ENCODE assay signal across 29 mouse cellular contexts in genomic region chr17:72746411-72746810, GRCm38 (mm10).
DNase-seq lines count a peak whose midpoint lies in the region; TF ChIP-seq lines count a peak whose summit lies in the region.
"Had no signal": no experiment of that assay in that cellular context is flagged by ENCODE, and none has a peak within 500 bp of the region (broad histone marks: within the 10 kb centered on the region; RNA-seq: fewer than 3 reads in every experiment).

No protein-coding gene starts in this region.

- peak; percentile 1 for DNase-seq in kidney, adult 2 months
- DNase-seq in kidney, adult 9 months: no peak
- DNase-seq in right cerebral cortex, postnatal 10 days (ENCODE audit: low spot score in 2 of 2): peak; percentile 56 to 61
- no peak for DNase-seq in right cerebral cortex, postnatal 14 days
- peak; percentile 14 for DNase-seq in layer of hippocampus, adult 9-11 months
- DNase-seq in urinary bladder, adult 2 months (ENCODE audit: low spot score): no peak
- no peak for DNase-seq in heart, adult 2 months
- DNase-seq: adrenal gland, postnatal 36 days; B cell, adult 2 months; cerebellum, postnatal 14 days; forebrain, postnatal 0 days; gastrocnemius, postnatal 36 days; heart, postnatal 14 days; kidney, adult 11 months; kidney, postnatal 36 days; lung, embryonic 14.5 days; lung, postnatal 14 days; spleen, adult 18-20 months; thymus, adult 18-20 months; thymus, postnatal 25 days had no signal

- no peaks in the 10 kb centered on the region for H3K36me3 ChIP-seq in kidney, adult 2 months (ENCODE audit: control insufficient read depth, insufficient read depth, low read length)
- no peaks in the 10 kb centered on the region for H3K36me3 ChIP-seq in heart, adult 2 months (ENCODE audit: control insufficient read depth, insufficient read depth, low read length)
- H3K36me3 ChIP-seq: embryonic facial prominence, embryonic 10.5 days; embryonic facial prominence, embryonic 15.5 days; forebrain, embryonic 12.5 days; hindbrain, embryonic 10.5 days; hindbrain, embryonic 15.5 days; limb, embryonic 12.5 days; liver, embryonic 15.5 days; midbrain, embryonic 10.5 days; midbrain, embryonic 15.5 days had no signal

- H3K9ac ChIP-seq in heart, adult 2 months (ENCODE audit: low read depth, low read length): no peak overlapping the region
- H3K9ac ChIP-seq: embryonic facial prominence, embryonic 15.5 days; forebrain, embryonic 12.5 days; forebrain, postnatal 0 days; hindbrain, embryonic 15.5 days; limb, embryonic 12.5 days; liver, embryonic 15.5 days; lung, embryonic 14.5 days; midbrain, embryonic 15.5 days had no signal

- no peaks in the 10 kb centered on the region for H3K79me2 ChIP-seq in heart, adult 2 months (replicated peaks; ENCODE audit: control insufficient read depth, insufficient read depth, low read length)

- no peak for TF ChIP-seq EP300 in heart, adult 2 months (IDR thresholded peaks at IDR 0.05; ENCODE audit: insufficient read depth, low read depth, low read length)

- 60% methylated on average over 4 of the region's 4 CpGs for WGBS in kidney, adult 2 months
- WGBS in heart, adult 2 months: 51% methylated on average over 4 of the region's 4 CpGs

- no peak for TF ChIP-seq POLR2A in kidney, adult 2 months (IDR thresholded peaks at IDR 0.05; ENCODE audit: low read depth, low read length)
- no peak for TF ChIP-seq POLR2A in heart, adult 2 months (IDR thresholded peaks at IDR 0.05; ENCODE audit: insufficient read depth, low read depth, low read length)

- TF ChIP-seq CTCF in kidney, adult 2 months (conservative IDR thresholded peaks at IDR 0.05; ENCODE audit: insufficient read depth, insufficient read length, low read depth, low read length): no peak
- TF ChIP-seq CTCF in heart, adult 2 months (IDR thresholded peaks at IDR 0.05): no peak

- H3K4me1 ChIP-seq in kidney, adult 2 months (ENCODE audit: control insufficient read depth, insufficient read depth, low read length): no peaks in the 10 kb centered on the region
- H3K4me1 ChIP-seq in heart, adult 2 months (ENCODE audit: control insufficient read depth, insufficient read depth, low read length): no peaks in the 10 kb centered on the region
- H3K4me1 ChIP-seq: embryonic facial prominence, embryonic 10.5 days; embryonic facial prominence, embryonic 15.5 days; forebrain, embryonic 12.5 days; hindbrain, embryonic 10.5 days; hindbrain, embryonic 15.5 days; limb, embryonic 12.5 days; liver, embryonic 15.5 days; midbrain, embryonic 10.5 days; midbrain, embryonic 15.5 days had no signal

- intact Hi-C loops in heart, adult 2 months (cut with DNase I): no loop called here

- no peak overlapping the region for H3K4me3 ChIP-seq in kidney, adult 2 months (ENCODE audit: insufficient read depth, low read depth, low read length)
- H3K4me3 ChIP-seq in heart, adult 2 months: no peak overlapping the region
- H3K4me3 ChIP-seq: embryonic facial prominence, embryonic 10.5 days; embryonic facial prominence, embryonic 15.5 days; forebrain, embryonic 12.5 days; hindbrain, embryonic 10.5 days; hindbrain, embryonic 15.5 days; limb, embryonic 12.5 days; liver, embryonic 15.5 days; midbrain, embryonic 10.5 days; midbrain, embryonic 15.5 days had no signal

- no peak overlapping the region for H3K27ac ChIP-seq in kidney, adult 2 months (ENCODE audit: insufficient read depth, low read depth, low read length)
- no peak overlapping the region for H3K27ac ChIP-seq in heart, adult 2 months
- H3K27ac ChIP-seq: embryonic facial prominence, embryonic 10.5 days; embryonic facial prominence, embryonic 15.5 days; forebrain, embryonic 12.5 days; hindbrain, embryonic 10.5 days; hindbrain, embryonic 15.5 days; limb, embryonic 12.5 days; liver, embryonic 15.5 days; midbrain, embryonic 10.5 days; midbrain, embryonic 15.5 days had no signal

- no peaks in the 10 kb centered on the region; the same call in 1 of the 2 replicates for H3K27me3 ChIP-seq in kidney, adult 2 months (replicated peaks; ENCODE audit: control insufficient read depth, insufficient read depth, low read length)
- no peaks in the 10 kb centered on the region for H3K27me3 ChIP-seq in heart, adult 2 months (ENCODE audit: control insufficient read depth, insufficient read depth, low read length)
- H3K27me3 ChIP-seq: embryonic facial prominence, embryonic 15.5 days; forebrain, embryonic 12.5 days; hindbrain, embryonic 15.5 days; limb, embryonic 12.5 days; liver, embryonic 15.5 days; midbrain, embryonic 15.5 days had no signal

Comparison
In these comparisons a context has a peak if more than half of its experiments do, and no peak if none do; other contexts are left out.
1. DNase-seq: peak in kidney, adult 2 months (single experiment), right cerebral cortex, postnatal 10 days (2 of 2) and layer of hippocampus, adult 9-11 months (single experiment); none in kidney, adult 9 months (single experiment), right cerebral cortex, postnatal 14 days (single experiment), urinary bladder, adult 2 months (single experiment) and heart, adult 2 months (0 of 2).